23 mouse cellular contexts compared by ENCODE assay signal in the genomic region with DNA sequence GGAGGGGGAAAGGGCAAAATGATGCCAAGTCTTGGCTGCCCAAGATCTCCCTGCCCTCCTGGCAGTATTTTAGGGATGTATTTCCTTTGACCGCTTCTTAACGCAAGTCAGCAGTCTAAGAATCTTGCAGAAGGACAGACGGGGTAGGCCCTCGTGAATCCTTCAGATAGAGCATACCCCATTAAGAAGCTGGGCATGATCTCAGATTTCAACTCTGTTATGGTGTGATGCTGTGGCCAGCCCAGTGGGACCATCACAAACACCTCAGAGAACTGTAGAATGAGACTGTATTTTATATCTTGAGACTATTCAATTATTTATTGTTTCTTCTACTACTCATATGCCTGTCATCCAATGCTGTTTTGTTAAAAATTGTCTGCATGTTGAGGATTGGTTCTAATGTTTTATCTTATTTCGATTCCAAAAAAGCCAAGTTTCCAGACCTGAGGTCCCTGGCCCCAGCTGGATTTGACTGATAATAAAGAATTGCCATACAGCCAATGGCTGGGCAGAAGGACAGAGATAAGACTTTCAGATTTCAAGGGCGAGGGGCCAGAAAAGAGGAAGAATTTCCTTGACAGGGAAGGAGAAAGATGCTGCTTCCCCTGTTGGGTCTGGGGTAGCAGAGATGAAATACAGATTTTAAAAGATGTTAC.
DNase-seq lines count a peak whose midpoint lies in the region; ATAC-seq and TF ChIP-seq lines count a peak whose summit lies in the region.
"Had no signal": no experiment of that assay in that cellular context is flagged by ENCODE, and none has a peak within 500 bp of the region (broad histone marks: within the 10 kb centered on the region; RNA-seq: fewer than 3 reads in every experiment).

No protein-coding gene starts in this region.

- no peak overlapping the region for H3K9ac ChIP-seq in liver, embryonic 15.5 days
- H3K9ac ChIP-seq: forebrain, embryonic 15.5 days; hindbrain, embryonic 12.5 days; kidney, embryonic 15.5 days; midbrain, embryonic 15.5 days had no signal

- H3K9me3 ChIP-seq in G1E (replicated peaks), result no peaks in the 10 kb centered on the region
- no peaks in the 10 kb centered on the region for H3K9me3 ChIP-seq in liver, embryonic 15.5 days (replicated peaks)
- H3K9me3 ChIP-seq: forebrain, embryonic 15.5 days; heart, embryonic 10.5 days; hindbrain, embryonic 12.5 days; kidney, embryonic 15.5 days; midbrain, embryonic 15.5 days had no signal

- no peaks in the 10 kb centered on the region for H3K27me3 ChIP-seq in G1E (ENCODE audit: insufficient read depth, low read length)
- no peaks in the 10 kb centered on the region for H3K27me3 ChIP-seq in liver, embryonic 15.5 days
- H3K27me3 ChIP-seq: CH12.LX; forebrain, embryonic 15.5 days; hindbrain, embryonic 12.5 days; kidney, embryonic 15.5 days; midbrain, embryonic 15.5 days had no signal

- peaks cover 76% of the 10 kb centered on the region for H3K4me1 ChIP-seq in G1E (ENCODE audit: insufficient read depth, low read depth, low read length)
- H3K4me1 ChIP-seq in liver, embryonic 15.5 days (replicated peaks), result peaks cover 36% of the 10 kb centered on the region

- H3K27ac ChIP-seq in gastrocnemius, adult 2 months, result peak overlapping the region; percentile 28; the same call in 1 of the 2 replicates
- H3K27ac ChIP-seq in liver, embryonic 15.5 days (replicated peaks), result peak overlapping the region; percentile 61
- H3K27ac ChIP-seq: forebrain, embryonic 15.5 days; heart, embryonic 10.5 days; hindbrain, embryonic 12.5 days; kidney, embryonic 15.5 days; macrophage had no signal

- H3K4me2 ChIP-seq in liver, embryonic 15.5 days, result peak overlapping the region; percentile 51
- H3K4me2 ChIP-seq: forebrain, embryonic 15.5 days; hindbrain, embryonic 12.5 days; kidney, embryonic 15.5 days; midbrain, embryonic 15.5 days had no signal

- TF ChIP-seq CTCF in gastrocnemius, adult 2 months (IDR thresholded peaks at IDR 0.05), result no peak
- TF ChIP-seq CTCF in G1E (IDR thresholded peaks at IDR 0.05; ENCODE audit: low read depth, low read length), result no peak

- 35% methylated on average over 6 of the region's 6 CpGs for WGBS in liver, embryonic 15.5 days (ENCODE audit: insufficient replicate concordance)

- H3K4me3 ChIP-seq in gastrocnemius, adult 2 months, result no peak overlapping the region
- H3K4me3 ChIP-seq in G1E (ENCODE audit: low read depth, low read length), result peak overlapping the region; percentile 14; the same call in 1 of the 2 replicates
- H3K4me3 ChIP-seq in liver, embryonic 15.5 days (replicated peaks), result 0 out of 2 replicates have a peak overlapping the region, but pooled peaks have one; percentile 1
- H3K4me3 ChIP-seq: forebrain, embryonic 15.5 days; heart, embryonic 10.5 days; hindbrain, embryonic 12.5 days; kidney, embryonic 15.5 days; midbrain, embryonic 15.5 days had no signal

- peak; percentile 85 for ATAC-seq in G1E (ENCODE audit: extremely low read depth, insufficient number of reproducible peaks, low FRiP score, poor library complexity, severe bottlenecking)
- peak; percentile 59 for ATAC-seq in common myeloid progenitor, adult 5-6 weeks (replicated peaks; ENCODE audit: low read depth, poor library complexity, severe bottlenecking)
- peak; percentile 75 for ATAC-seq in liver, embryonic 15.5 days (ENCODE audit: insufficient read depth)
- ATAC-seq: forebrain, embryonic 15.5 days; intestine, embryonic 16.5 days; midbrain, embryonic 15.5 days had no signal

- H3K36me3 ChIP-seq in G1E (replicated peaks), result peaks cover 12% of the 10 kb centered on the region
- no peaks in the 10 kb centered on the region for H3K36me3 ChIP-seq in liver, embryonic 15.5 days (replicated peaks)
- H3K36me3 ChIP-seq: forebrain, embryonic 15.5 days; heart, embryonic 10.5 days; hindbrain, embryonic 12.5 days; kidney, embryonic 15.5 days; midbrain, embryonic 15.5 days had no signal

- no peak for DNase-seq in gastrocnemius, adult 2 months
- no peak for DNase-seq in gastrocnemius, postnatal 10 days
- DNase-seq in G1E (ENCODE audit: low spot score), result peak; percentile 37
- no peak for DNase-seq in layer of hippocampus, adult 18-20 months (ENCODE audit: low spot score in 2 of 2)
- no peak for DNase-seq in ovary, postnatal 36 days (ENCODE audit: low spot score)
- no peak for DNase-seq in spleen, adult 18-20 months
- DNase-seq: adrenal gland, adult 2 months; cerebellum, adult 18-20 months; cerebellum, postnatal 36 days; gastrocnemius, postnatal 36 days; heart, postnatal 14 days; kidney, postnatal 4 days; right cerebral cortex, postnatal 4 days had no signal

- intact Hi-C loops in gastrocnemius, adult 2 months (cut with DNase I), result no loop called here
